Mouse (Mus musculus) myocyte (in vitro differentiated cells): Measurements from ENCODE around the gene Znhit2. TPM values are rescaled to one million over a fixed set of nuclear protein-coding genes. Genes with fewer than 3 reads are reported as not detected.

ENCODE experiments used
- H3K27me3 ChIP-seq: one replicate; pipeline ENCODE4 v1.6.1; 2011; ENCODE audit not compliant: control insufficient read depth, insufficient read depth, insufficient read length
- H3K36me3 ChIP-seq: one replicate; pipeline ENCODE4 v1.6.1; 2011; ENCODE audit not compliant: control insufficient read depth, insufficient read depth
- H3K4me2 ChIP-seq: one replicate; pipeline ENCODE4 v1.6.1; 2011; ENCODE audit warnings: low read depth, control low read depth
- H3K4me3 ChIP-seq: one replicate; pipeline ENCODE4 v1.5.1; 2011; ENCODE audit warnings: mild to moderate bottlenecking, control low read depth, moderate library complexity
- H3K79me2 ChIP-seq: one replicate; pipeline ENCODE4 v1.6.1; 2011; ENCODE audit not compliant: control insufficient read depth, insufficient read depth
- H3ac ChIP-seq: one replicate; pipeline ENCODE4 v1.6.1; 2011; ENCODE audit not compliant: control insufficient read depth, insufficient read length
- CEBPB ChIP-seq: IDR thresholded peaks from 2 replicates; pipeline ENCODE4 v1.6.1; 2011; ENCODE audit warnings: mild to moderate bottlenecking, moderate library complexity; ENCODE audit not compliant: poor library complexity, insufficient read depth, severe bottlenecking
- E2F4 ChIP-seq: IDR thresholded peaks from one replicate; pipeline ENCODE4 v1.6.1; 2011; ENCODE audit warnings: mild to moderate bottlenecking, control low read depth, moderate library complexity; ENCODE audit not compliant: insufficient read depth
- MAX ChIP-seq: IDR thresholded peaks from one replicate; pipeline ENCODE4 v1.6.1; 2011; ENCODE audit warnings: low read depth, mild to moderate bottlenecking, control low read depth
- MYOD1 ChIP-seq, 3 experiments: IDR thresholded peaks; one replicate each; pipeline ENCODE4 v1.6.1; 2011; ENCODE audit warnings: control low read depth in 2 of 3, low read depth in 2 of 3, mild to moderate bottlenecking in 2 of 3, moderate library complexity in 1 of 3; ENCODE audit not compliant: insufficient read length in 2 of 3, control insufficient read depth in 1 of 3
- MYOG ChIP-seq, 3 experiments: IDR thresholded peaks; one replicate each; pipeline ENCODE4 v1.6.1; 2011; ENCODE audit warnings: control low read depth in 2 of 3, low read depth in 2 of 3, mild to moderate bottlenecking in 2 of 3; ENCODE audit not compliant: insufficient read length in 2 of 3, control insufficient read depth in 1 of 3, insufficient read depth in 1 of 3
- POLR2A ChIP-seq: IDR thresholded peaks from one replicate; pipeline ENCODE4 v1.6.1; 2011; ENCODE audit warnings: low read depth, mild to moderate bottlenecking, control low read depth, moderate library complexity; ENCODE audit not compliant: insufficient read length
- POLR2AphosphoS2 ChIP-seq: IDR thresholded peaks from one replicate; pipeline ENCODE4 v1.6.1; 2011; ENCODE audit warnings: low read depth, control low read depth; ENCODE audit not compliant: insufficient read length
- REST ChIP-seq: IDR thresholded peaks from one replicate; pipeline ENCODE4 v1.6.1; 2011; ENCODE audit warnings: mild to moderate bottlenecking, control low read depth, moderate library complexity; ENCODE audit not compliant: insufficient read depth, insufficient read length
- SRF ChIP-seq: IDR thresholded peaks from one replicate; pipeline ENCODE4 v1.6.1; 2011; ENCODE audit warnings: low read depth; ENCODE audit not compliant: control insufficient read depth, insufficient read length
- TCF12 ChIP-seq: IDR thresholded peaks from one replicate; pipeline ENCODE4 v1.6.1; 2011; ENCODE audit warnings: mild to moderate bottlenecking, control low read depth; ENCODE audit not compliant: poor library complexity, insufficient read depth, severe bottlenecking
- TCF3 ChIP-seq: IDR thresholded peaks from one replicate; pipeline ENCODE4 v1.6.1; 2011; ENCODE audit warnings: low read depth, control low read depth; ENCODE audit not compliant: insufficient read length
- USF1 ChIP-seq: IDR thresholded peaks from one replicate; pipeline ENCODE4 v1.6.1; 2011; ENCODE audit warnings: low read depth, mild to moderate bottlenecking, control low read depth, moderate library complexity
- polyA plus RNA-seq: library from polyadenylated mRNA; unstranded; fragments of >200 nt; fragmentation: generic; extraction: Trizol; gene quantifications from one replicate; pipeline ENCODE4 v1.2.1, GENCODE M21; 2012; ENCODE audit warnings: missing spikeins

Gene Znhit2
- polyA plus RNA-seq, 1 experiment = 44.3 TPM

GRCm38 (mm10) chr19:6016532-6016931 lies 44.5 kb upstream of the Znhit2 start:
- Histone ChIP-seq H3K79me2 (peaks cover 12% of the 10 kb centered on the region), H3K27me3 (no peaks in the 10 kb centered on the region), H3K4me2 (peak overlapping the region; percentile 100), H3K36me3 (no peaks in the 10 kb centered on the region), H3K4me3 (peak overlapping the region; percentile 79), H3ac (no peak overlapping the region)
- TF ChIP-seq REST (no peak), POLR2A (no peak), E2F4 (no peak), MAX (no peak), POLR2AphosphoS2 (no peak), USF1 (no peak), CEBPB (no peak), SRF (no peak), MYOG (IDR thresholded peaks at IDR 0.05; ENCODE audit: control insufficient read depth in 1 of 3, insufficient read depth in 1 of 3, insufficient read length in 2 of 3, low read depth in 2 of 3) (no peak), TCF12 (no peak), TCF3 (no peak), MYOD1 (IDR thresholded peaks at IDR 0.05; ENCODE audit: control insufficient read depth in 1 of 3, insufficient read length in 2 of 3, low read depth in 2 of 3) (no peak)

- peaks cover 8% of the 10 kb centered on the region for H3K27me3 ChIP-seq
- H3K4me2 ChIP-seq = no peak overlapping the region
- H3K4me3 ChIP-seq = no peak overlapping the region
- H3K79me2 ChIP-seq = peaks cover 12% of the 10 kb centered on the region
- H3K36me3 ChIP-seq = no peaks in the 10 kb centered on the region
- H3ac ChIP-seq = no peak overlapping the region
- TF ChIP-seq USF1 (peak; percentile 81), TCF3 (no peak)
These were observed 42.6 kb upstream of the Znhit2 start for GRCm38 (mm10) chr19:6018142-6019089.

DNA sequence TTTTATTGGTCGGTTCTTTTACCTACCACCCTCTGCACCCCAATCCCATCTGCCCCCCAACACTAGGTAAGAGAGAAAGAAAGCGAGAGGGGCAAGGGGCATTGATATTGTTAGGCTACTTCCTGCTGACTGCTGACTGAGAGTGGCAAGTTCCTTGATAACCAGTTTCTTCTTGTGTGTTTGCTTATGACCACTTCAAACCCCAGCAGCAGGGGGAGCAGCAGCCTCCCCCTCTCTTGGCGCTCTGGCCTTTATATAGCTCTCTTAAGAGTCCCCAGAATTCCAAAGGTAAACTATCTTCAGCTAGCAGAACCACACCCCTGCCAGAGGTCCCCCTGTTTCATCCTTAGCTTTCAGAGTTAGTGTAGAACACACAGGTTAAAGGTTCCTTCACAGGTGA lies 40.7 kb upstream of the Znhit2 start:
- H3K4me3 ChIP-seq = no peak overlapping the region

DNA sequence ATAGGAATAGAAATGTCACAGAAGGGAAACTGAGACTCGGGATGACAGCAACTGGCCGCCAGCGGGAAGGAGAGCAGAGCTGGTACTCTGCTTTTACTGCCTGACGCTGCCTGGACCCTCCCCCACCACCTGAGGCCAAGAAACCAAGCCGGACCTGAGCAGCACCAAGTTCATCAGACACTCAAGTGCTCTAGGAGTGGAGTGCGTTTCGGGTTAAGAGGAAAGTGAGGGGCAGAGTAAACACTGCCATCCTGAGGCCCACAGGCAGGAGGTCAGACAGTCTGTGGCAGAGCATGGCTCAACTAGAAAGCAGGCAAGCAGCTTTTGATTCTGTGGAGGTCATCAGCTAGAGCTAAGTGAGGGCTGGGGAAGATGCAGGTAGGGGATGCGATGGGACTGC lies 37.9 kb upstream of the Znhit2 start:
- no peak overlapping the region for H3K4me3 ChIP-seq
- no peak overlapping the region for H3K4me2 ChIP-seq
- TF ChIP-seq MAX (no peak), MYOG (IDR thresholded peaks at IDR 0.05; ENCODE audit: control insufficient read depth in 1 of 3, insufficient read depth in 1 of 3, insufficient read length in 2 of 3, low read depth in 2 of 3) (no peak), POLR2A (no peak), REST (no peak), POLR2AphosphoS2 (no peak)

More for the DNA sequence above, 40.7 kb upstream of the Znhit2 start:
- Histone ChIP-seq H3K27me3 (peaks cover 12% of the 10 kb centered on the region), H3K36me3 (no peaks in the 10 kb centered on the region), H3K79me2 (no peaks in the 10 kb centered on the region), H3K4me2 (no peak overlapping the region), H3ac (no peak overlapping the region)
- TF ChIP-seq MYOG (IDR thresholded peaks at IDR 0.05; ENCODE audit: control insufficient read depth in 1 of 3, insufficient read depth in 1 of 3, insufficient read length in 2 of 3, low read depth in 2 of 3) (no peak), POLR2AphosphoS2 (no peak), TCF3 (no peak), USF1 (no peak), CEBPB (no peak), TCF12 (no peak), MAX (no peak), SRF (no peak), POLR2A (no peak), MYOD1 (IDR thresholded peaks at IDR 0.05; ENCODE audit: control insufficient read depth in 1 of 3, insufficient read length in 2 of 3, low read depth in 2 of 3) (no peak), REST (no peak), E2F4 (no peak)

GRCm38 (mm10) chr19:6023930-6024329 lies 37.1 kb upstream of the Znhit2 start:
- Histone ChIP-seq H3K79me2 (no peaks in the 10 kb centered on the region), H3ac (no peak overlapping the region), H3K4me2 (no peak overlapping the region), H3K36me3 (no peaks in the 10 kb centered on the region), H3K4me3 (no peak overlapping the region), H3K27me3 (peaks cover 18% of the 10 kb centered on the region)
- TF ChIP-seq SRF (no peak), TCF12 (no peak), POLR2AphosphoS2 (no peak), TCF3 (no peak), E2F4 (no peak), USF1 (no peak), REST (no peak), MYOG (IDR thresholded peaks at IDR 0.05; ENCODE audit: control insufficient read depth in 1 of 3, insufficient read depth in 1 of 3, insufficient read length in 2 of 3, low read depth in 2 of 3) (no peak), POLR2A (no peak), MAX (no peak), MYOD1 (IDR thresholded peaks at IDR 0.05; ENCODE audit: control insufficient read depth in 1 of 3, insufficient read length in 2 of 3, low read depth in 2 of 3) (no peak), CEBPB (no peak)

More for the DNA sequence above, 37.9 kb upstream of the Znhit2 start:
- H3K27me3 ChIP-seq = peaks cover 18% of the 10 kb centered on the region
- H3K36me3 ChIP-seq = no peaks in the 10 kb centered on the region
- no peaks in the 10 kb centered on the region for H3K79me2 ChIP-seq
- no peak overlapping the region for H3ac ChIP-seq
